Mouse (Mus musculus) small intestine, adult 2 months (tissue): ENCODE measurements around the gene S100a7a.

Experiments used
- CTCF ChIP-seq: fragments of 200-500 bp; IDR thresholded peaks from 2 replicates; pipeline ENCODE4 v1.5.1; 2012; ENCODE audit warnings: low read depth, mild to moderate bottlenecking, control low read depth, inconsistent platforms, low read length, moderate library complexity, mixed read lengths; ENCODE audit not compliant: insufficient replicate concordance, insufficient read length; ENCODE audit errors: extremely low read depth
- POLR2A ChIP-seq: fragments of 200-500 bp; IDR thresholded peaks from 2 replicates; pipeline ENCODE4 v1.6.1; 2012; ENCODE audit warnings: low read depth, mild to moderate bottlenecking, control low read depth, inconsistent platforms, low read length, moderate library complexity

GRCm38 (mm10) chr3:90614611-90615251, 39.1 kb upstream of the S100a7a start:
- TF ChIP-seq CTCF (no peak), POLR2A (no peak)
